Mouse (Mus musculus): Measurements from ENCODE around the gene Gm6583. TPM values are rescaled to one million over a fixed set of nuclear protein-coding genes. Genes with fewer than 3 reads are reported as not detected.
A peak's percentile ranks its signal among the peaks of the same experiment; 100 is the strongest.

The Gm6583 gene
- under 1 TPM in 1 of 3 experiments, not detected in 2; 0.25 TPM for polyA plus RNA-seq (2017; shearing (Covaris generic))

DNA sequence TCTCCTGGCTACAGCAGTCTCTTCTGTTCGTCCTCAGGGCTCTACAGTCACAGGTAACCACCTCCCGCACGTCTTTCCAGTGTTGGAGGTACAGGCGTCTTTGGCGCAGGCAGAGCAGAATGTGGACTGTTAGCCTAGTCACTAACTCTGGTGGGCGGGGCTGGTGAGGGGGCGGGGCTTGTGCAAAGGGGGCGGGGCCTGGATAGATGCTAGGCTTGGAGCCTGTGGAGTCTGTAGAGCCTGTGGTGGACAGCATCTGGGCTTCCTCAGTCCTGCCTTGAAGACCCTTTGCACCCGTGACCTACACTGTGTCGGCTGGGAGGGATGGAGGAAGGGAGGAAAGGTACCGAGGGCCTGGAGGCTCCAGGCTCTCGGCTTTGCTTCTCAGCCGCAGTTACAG, at the start of gene Gm6583:
Gene Gm6583, minus strand, starts transcription at position 124 of the 400 bp plus-strand sequence.
- no peak for ATAC-seq

DNA sequence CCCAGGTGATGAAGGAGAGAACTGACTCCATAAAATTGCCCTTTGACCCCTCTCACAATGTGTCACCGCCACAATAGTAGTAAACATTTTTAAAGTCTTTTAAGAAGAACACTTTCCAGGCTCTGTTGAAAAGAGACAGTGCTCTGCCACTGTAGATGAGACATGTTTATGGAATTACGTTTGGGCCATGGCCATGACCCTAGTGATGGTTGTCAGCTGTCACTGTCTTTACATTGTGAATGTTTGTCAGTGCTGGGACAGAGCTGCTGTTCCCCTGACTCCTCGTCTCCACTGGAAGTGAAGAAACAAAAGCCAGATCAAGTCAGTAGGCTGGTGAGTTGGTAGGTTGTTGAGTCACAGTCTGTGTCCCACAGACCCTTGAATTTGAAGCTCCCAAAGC, 46.6 kb upstream of the Gm6583 start:
- ATAC-seq = no peak

DNA sequence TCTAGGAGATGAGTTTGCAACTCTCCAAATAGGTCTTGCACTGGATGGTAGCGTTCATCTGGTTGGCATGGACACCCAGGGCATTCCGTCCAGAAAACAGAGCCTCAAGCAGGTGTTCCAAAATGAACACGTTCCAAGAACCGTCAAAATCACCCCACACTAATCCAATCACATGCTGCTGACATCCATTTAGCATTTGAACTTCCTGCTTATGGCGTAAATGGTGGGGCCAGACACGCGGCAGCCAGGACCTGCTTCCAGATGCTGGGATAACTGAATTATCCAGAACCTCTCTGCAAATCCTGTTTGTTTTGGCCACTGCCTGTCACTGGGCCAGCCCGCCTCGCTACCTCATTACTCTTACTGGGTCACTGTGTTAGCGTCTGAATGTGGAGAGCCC, 43.5 kb upstream of the Gm6583 start:
- no peak for ATAC-seq

DNA sequence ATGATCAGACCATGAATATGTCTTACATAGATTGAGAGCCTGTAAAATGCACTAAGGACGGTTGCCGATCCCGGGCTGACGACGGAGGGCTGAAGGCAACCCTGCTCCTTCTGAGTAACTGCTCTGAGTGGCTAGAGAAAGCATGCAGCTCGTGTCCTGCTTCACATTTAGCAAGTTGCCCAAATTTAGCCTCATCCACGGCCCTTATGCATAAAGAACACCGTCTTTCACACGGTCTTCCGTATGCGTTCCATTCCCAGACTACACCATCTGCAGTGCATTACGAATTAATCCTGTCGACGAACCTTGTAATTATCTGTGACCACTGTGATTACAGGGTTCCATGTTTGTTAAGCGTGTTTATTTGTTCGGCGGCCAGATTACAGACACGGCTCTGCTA, 40.2 kb upstream of the Gm6583 start:
- no peak for ATAC-seq

DNA sequence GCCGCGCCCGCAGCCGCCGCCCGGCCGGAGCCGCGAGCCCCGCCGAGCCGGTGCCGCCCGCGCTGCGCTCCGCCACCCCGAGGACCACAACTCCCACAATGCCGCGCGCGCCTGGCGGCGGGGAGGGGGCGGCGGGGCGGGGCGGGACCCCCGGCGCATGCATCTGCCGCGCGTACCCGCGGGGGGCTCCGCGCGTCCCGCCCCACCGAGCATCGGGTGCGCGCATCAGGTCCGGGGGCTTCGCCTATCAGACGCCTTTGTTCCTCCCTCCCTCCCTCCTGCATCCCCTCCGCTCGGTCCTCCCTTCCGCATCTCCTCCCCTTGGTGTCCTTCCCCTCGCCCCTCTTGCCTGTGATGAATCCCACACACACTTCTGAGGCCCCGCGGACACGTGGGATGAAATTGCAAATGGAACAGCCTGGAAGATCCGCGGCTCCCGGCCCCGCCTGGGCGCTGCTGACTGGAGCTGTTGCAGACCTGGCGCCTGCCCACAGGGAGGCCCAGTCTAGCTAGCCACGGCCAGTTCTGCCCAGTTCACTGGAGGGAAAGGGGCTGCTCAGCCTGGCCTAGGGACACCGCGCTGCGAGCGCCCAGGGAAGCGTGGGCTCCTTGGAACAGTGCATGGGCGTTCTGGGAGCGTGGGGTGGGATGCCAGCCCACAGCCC, 39.1 kb upstream of the Gm6583 start, which contains the start of gene Asphd2:
Gene Asphd2, minus strand, starts transcription at position 88 of the 665 bp plus-strand sequence.
- no peak for ATAC-seq

DNA sequence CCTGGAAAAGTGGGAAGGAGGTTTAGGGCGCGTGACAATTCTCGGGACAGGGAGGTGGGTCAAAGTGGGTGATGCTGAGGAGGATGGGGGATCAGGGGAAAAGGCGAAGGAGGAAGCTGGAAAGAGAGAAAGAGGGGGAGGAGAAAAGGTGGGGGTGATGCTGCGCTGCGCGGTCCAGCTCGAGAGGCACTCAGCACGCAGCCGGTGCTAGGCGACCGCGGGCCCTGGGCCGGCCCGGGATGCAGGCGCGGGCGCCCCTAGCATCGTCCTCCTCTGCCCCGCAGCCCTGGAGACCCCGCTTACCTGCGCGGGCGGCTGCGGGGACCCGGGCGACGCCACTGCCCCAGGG, 38.6 kb upstream of the Gm6583 start:
- no peak for ATAC-seq

DNA sequence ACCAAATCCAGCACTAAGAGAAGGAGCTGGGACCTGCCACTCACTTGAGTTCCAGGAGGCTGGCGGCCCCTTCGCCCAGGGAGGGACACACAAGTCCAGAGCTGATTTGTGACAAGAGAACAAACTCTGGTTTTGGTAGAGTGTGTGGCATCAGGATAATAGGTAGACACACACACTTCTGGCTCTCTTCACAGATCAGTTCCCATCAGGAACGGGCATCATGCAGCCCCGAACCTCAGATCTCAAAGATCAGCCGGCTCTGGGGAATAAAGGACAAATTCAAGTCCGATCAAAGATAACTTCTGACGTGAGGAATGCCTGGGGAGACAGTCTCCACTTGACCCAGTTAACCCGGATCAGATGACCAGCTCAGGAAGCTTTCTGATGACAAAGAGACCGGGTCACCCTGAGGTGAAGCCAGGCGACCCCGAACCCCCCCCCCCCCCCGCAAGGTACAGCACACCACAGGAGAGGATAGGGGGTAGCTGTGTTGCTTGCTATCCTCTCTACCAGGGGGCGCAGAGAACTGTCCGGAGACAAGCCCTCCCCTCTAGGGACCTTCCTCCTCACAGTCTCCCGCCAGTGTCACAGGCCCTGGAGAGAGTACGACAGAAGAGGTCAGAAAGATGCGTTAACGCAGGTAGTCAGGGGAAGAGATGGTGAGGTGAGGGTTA, 38.0 kb upstream of the Gm6583 start:
- no peak for ATAC-seq

DNA sequence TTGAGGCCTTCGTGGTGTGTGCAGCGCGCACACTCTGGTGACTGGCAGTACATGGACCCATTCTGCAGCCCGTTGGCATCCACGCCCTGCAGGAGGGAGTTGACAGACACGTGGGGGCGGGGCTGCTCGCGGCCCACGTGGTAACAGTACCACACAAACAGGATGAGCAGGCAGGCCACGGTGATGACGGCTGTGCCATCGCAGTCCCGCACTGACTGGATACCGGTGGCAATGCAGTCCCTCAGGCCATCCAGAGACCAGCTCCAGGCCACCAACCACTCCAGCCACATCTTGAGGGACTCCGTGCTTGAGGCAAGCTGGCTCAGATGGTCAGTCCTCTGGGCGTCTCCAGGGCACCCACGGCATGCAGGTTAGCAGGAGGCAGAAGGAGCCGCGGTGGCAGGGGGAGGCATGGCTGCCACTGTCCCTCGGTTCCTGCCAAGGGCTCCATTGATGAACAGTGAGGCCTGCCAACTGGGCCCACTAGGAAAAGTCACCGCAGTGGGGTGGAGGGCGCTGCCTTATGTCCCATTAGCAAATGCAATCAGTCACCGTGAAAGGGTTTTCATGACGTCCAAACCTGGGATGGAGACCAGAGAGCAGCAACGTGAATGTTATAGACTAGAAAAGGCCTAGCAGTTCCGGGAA, 36.0 kb upstream of the Gm6583 start:
- no peak for ATAC-seq

DNA sequence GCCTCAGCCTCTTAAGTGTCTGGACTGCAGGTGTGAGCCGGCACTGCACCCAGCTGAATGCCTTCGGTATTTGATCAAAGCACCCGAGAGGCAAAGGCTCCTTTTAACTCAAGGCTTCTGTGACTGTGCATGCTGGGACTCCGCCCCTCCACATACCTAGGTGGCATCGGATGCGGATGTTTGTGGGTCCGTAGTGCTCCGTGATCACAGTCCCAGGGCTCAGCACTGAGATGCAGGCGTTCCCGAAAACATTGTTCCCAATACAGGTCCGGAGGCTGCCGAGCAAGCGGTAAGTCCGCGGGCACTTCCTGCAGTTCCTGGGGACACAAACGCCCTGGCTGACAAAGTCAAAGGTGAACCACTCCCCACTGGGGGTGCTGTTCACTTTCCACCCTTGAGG, 35.2 kb upstream of the Gm6583 start:
- ATAC-seq = no peak

DNA sequence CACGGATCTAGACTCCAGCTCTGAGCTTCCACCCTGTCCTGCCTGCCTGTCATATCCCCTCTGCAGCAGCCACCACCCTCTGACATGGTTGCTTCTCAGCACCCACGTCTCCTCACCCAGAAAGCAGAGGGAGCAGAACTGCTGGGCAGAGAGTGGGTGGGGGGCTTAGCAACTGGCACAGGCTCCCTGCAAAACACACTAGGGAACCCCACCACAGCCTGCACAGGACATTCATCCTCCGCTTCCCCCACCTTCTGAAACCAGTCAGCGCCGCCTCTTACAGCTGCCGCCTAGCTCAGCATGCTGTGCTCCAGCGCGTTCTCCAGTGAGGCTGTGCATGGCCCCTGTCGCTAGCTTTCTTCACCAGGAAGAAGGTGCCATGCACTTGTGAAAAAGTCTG, 33.5 kb upstream of the Gm6583 start:
- no peak for ATAC-seq

DNA sequence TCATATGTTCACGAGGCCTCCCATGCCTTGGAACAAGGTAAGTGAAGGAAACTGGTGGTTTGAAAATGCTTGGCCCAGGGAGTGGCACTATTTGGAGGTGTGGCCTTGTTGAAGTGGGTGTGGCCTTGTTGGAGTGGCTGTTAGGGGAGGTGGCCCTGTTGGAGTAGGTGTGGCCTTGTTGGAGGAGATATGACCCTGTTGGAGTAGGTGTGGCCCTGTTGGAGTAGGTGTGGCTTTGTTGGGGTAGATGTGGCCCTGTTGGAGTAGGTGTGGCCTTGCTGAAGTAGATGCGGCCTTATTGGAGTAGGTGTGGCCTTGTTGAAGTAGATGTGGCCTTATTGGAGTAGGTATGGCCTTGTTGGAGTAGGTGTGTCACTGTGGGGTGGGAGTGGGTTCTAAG, 30.1 kb upstream of the Gm6583 start:
- ATAC-seq = no peak

DNA sequence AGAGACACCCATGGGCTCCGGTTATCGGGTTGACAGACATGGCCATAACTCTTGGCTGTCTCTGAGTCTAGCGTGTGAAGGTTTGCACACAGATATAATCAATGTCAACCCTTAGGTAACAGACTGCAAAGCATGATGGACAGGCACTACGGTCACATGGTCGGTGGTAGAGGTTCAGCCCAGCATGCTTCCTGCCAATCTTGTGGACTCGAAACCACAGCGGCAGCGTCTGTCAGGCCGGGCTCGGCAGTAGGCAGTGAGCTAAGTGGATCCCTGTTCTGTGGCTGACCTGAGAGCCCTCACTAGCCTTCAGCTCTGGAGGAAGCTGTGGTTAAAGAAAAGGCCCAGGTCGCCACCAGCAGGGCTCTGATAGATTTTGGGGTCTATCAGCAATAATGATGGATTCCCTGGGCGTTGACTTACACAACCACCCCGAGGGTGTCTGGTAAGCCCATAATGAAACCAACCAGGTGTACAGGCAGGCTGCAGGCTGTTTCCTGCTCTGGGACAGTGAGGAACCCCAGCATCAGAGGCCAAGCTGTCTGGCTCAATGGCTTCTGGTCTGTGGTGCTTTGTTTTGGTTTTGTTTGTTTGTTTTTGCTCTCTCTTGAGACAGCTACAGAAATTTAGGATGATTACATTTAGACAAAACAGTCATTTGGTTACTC, 29.1 kb upstream of the Gm6583 start:
- ATAC-seq = peak; percentile 63

DNA sequence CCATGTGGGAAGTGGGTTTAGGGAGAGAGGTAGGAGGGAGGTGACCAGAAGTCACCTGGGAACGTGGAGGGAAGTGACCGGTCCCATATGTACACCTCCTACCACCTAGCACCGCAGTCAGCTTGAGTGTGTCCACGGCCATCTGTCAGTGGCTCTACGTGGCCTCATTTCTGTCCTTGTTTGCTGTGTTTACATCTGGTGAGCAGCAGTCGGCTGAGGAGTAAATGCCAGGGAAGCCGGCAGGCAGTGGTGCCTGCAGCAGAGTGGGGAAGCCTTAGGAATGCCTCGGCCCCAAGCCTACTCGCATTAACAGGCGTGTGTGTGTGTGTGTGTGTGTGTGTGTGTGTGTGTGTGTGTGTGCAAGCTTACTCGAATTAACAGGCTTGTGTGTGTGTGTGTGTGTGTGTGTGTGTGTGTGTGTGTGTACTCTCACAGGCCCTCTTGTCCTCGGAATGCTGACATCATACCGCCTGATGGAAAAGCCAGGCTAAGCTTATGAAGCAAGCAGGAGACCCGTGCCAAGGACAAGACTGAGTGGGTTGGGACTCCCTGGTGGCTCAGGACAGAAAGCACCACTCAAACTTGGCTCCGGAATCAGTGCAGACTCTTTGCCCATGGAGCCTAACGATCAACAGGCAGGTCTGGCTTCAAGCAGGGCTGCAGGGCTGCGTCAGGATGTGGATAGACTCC, 27.0 kb upstream of the Gm6583 start:
- no peak for ATAC-seq

DNA sequence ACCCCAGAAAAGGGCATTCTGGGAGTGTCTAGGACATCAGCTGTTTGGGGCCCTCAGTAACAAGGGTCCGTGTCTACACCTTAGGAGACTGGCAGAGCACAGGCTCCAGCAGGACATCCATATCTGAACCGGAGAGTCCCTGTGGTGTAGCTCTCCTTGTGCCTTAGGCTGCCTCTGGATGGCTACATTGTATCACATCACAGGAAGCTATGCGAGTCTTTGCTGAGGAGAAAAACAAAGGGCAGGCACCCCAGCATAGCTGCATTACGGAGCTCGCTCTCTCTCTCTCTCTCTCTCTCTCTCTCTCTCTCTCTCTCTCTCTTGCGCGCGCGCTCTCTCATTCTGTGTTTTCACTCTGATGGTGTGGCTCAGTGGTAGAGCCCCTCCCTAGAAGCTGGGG, 26.2 kb upstream of the Gm6583 start:
- no peak for ATAC-seq

DNA sequence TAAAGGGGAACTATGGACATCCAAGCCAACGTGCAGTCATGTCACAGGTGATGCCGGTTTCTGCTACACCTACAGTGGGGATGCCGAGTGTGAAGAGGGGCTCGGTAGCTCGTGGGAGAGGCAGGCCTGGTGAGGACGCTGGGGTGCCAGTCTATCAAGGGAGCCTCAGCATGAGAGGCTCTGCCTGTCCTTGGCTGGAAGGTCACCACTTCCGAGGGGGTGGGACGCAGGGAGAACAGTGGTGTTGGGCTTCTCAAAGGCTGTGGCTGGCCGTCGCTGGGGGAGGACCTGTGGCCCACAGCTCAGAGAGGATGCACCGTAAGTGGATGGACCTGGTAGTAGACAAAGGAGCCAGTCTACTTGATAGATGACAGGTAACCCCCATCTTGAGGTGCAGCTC, 25.3 kb upstream of the Gm6583 start:
- ATAC-seq = no peak

DNA sequence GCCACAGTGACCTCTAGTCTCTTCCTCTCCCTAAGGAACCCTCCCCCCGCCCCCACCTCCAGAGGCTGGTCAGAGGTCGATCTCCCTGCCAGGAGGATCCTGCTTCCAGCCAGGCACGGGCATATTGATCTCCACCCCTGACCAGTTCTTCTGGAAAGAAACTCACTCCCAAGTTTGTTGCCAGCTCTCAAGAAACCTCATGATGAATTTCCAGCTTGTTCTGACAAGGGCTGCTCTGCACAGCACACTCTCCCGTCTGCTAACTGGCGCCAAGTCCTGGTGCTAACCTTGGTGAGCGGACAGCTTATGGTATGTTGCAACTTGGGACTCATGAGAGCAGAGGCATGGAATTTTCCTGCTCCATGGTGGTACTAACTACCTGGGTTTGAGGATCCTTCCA, 22.9 kb upstream of the Gm6583 start:
- ATAC-seq = no peak

DNA sequence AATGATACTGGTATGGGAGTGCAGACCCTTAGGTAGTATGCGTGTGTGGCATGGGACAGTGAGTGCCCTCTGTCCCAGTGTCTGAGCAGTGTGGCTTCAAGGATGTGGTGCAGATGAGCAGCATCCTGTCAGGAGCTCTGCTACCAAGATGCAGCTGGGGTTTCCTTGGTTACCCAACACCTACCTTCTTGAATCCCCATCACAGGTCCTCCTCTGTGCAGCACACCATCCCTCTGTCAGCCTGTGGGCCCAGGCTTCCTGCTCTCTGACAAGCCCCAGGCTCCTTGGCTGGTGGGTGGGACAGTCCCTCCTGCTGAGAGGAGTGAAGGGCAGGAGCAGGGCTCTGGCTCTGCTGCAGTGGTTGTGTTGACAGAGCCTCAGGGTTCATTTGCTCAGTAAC, 21.5 kb upstream of the Gm6583 start:
- peak; percentile 32 for ATAC-seq

DNA sequence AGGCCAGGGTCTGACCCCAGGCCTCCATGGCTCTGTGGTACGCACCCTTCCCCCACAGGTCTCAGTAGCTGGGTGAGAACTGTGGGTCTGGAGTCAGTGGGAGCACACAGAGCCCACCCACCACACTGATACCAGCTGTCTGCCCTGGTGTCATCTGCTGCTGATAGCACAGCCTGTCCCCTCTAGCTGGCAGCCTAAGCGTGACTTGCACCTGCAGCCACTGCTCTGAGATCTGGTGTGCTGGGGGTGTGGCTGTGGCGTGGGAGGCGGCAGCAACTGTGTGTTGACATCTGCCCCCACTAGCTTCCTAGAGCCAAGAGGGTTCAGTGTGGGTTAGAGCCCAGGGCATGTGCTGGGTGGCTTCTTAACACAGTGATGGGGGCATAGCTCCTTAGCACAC, 20.3 kb upstream of the Gm6583 start:
- ATAC-seq = no peak

DNA sequence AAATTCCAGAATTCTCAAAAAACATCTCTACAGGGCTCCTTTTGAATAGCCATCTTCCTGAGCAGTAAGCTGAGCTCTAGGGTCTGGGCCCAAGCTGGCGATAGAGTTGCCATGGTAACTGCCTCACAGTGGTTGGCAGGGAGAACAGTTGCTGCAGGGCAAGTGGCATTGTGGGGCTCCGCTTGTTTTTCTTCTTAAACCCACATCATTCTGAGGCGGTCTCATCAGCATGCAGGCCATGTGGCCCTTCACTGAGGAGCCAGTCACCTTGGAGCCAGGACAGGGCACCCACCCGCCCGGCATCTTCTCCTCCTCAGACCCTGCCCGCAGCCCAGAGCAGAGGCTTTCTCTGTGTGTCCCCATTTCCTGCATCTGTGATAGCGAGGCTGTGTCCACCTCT, 16.1 kb upstream of the Gm6583 start:
- ATAC-seq = no peak

DNA sequence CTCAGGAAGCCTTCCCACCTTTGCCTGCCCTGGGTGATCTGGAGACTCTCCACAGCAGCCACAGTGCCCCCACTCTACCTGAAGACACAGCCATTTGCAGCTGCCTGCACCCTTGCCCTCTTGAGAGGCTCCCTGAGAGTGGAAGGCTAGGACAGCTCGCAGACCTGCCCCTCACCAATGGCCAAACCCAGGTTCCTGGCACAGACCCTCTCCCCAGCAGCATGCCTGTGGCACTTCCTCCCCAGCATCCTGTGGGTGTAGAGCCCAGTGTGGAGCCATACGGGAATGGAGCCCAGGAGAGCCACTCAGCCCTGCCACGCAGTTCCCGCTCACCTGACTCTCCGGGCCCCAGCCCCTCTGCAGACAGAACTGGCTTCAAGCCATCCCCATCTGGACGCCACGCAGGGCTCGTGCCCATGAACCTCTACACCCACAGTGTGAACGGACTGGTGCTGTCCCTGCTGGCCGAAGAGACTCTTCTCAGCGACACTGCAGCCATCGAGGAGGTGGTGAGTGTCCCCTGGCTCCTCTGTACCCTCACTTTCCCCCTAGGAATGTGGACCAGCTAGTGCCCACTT, 14.5 kb upstream of the Gm6583 start:
- ATAC-seq = no peak

DNA sequence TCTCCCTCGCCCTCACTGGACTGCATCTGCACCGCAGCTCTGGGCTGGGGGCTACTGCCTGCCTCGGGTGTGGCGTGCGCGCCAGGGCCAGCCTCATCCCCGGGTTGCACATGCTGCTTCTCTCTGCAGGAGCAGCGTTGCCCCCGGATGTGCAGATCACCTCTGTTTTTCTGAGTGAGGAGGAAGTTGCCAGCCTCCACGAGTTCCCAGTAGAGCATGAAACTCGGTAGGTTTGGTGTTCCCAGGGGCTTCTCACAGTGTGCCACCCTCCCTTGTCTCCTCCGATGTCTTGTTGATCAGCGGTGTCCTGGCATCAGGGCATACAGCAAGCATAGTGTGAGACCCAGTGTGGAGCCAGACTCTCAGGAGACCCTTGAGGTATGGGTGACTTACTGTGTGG, 13.5 kb upstream of the Gm6583 start:
- ATAC-seq = no peak

DNA sequence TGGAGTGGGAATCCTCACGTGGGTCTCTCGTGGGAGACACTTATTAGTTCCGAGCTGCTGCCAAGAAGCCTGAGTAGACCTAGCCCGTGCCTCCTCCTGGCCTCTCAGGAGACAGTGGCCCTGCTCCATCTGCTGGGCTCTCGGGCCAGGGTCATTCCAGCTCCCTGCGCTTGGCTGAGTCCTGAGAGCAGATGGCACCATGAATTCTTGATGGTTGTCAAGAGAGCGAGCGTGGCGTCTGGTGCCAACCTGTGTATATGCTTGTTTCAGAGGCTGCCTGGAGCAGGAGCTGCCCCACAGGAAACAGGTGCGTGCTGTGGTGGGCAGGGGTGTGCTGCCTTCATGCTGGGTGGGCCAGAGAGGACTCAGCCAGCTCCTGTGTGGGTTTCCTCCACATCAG, 12.8 kb upstream of the Gm6583 start:
- no peak for ATAC-seq

DNA sequence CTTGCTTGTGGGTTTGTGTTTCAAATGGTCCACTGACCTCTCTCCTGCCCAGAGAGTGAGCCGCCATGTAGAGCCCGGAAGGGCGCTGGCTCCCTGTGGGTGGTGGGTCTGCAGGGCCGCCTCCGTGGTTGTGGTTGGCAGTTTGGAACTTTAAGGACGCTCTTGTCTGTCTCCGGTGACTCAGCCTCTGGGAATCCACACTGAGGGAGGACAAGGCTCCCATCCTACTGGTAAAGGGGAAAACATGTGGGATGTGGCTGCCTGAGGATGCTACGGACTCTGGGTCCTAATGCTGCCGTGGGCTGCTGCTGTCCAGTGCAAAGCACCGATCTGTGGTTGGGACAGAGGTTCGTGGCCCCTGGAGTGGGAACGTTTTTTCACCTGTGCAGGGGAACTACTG, 12.1 kb upstream of the Gm6583 start:
- no peak for ATAC-seq
